Mouse (Mus musculus): ENCODE measurements around the gene Casc3.
A peak's percentile ranks its signal among the peaks of the same experiment; 100 is the strongest.
"Not testable (repeated sequence)": the region's sequence is repeated elsewhere in the genome, so short reads cannot be mapped to it uniquely, and the experiment has no call there.

Gene Casc3

DNA sequence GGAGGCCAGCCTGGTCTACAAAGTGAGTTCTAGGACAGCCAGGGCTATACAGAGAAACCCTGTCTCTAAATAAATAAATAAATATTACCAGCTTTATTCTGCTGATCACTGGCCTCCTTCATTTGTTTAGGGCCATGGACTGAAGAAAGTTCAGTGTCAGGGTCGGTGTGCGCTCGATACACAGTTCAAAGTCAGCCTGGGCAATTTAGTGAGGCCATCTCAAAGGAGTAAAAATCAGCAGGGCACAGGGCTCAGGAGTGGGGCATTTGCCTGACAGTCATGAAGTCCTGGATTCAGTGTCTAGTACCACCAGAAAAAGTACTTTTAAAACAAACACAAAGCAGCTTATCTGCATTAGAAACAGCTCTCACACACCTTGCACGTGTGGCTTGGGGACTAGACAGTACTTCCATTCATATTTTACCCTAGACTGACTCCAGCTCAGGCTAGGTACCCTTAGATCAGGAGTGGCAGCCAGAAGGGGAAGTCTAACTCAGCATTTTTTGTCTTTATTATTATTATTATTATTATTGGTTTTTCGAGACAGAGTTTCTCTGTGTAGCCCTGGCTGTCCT, 14.0 kb upstream of the Casc3 start:
- no peak for DNase-seq

GRCm38 (mm10) chr11:98791448-98791847, 13.3 kb upstream of the Casc3 start:
- DNase-seq = no peak

DNA sequence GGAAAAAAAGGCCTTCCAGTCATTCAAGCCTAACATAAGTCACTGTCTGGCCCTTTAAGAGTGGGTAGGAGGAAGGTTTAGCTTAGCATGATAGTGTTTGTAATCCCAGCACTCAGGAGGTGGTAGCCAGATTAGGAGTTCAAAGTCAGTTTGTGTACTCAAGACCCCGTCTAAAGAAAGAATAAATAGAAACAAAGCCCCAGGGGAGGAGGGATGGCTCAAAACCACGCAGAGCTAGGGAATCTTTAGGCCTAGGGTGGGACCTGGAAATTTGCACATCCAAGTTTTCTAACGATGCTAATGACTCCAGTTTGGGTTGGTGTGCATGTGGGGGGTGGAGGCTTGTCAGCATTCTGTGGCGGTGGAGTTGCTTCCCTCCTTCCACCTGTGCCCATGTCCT, 12.6 kb upstream of the Casc3 start:
- no peak for DNase-seq

- peak; percentile 87 for DNase-seq
Measured at GRCm38 (mm10) chr11:98794469-98795014, 10.2 kb upstream of the Casc3 start.

DNA sequence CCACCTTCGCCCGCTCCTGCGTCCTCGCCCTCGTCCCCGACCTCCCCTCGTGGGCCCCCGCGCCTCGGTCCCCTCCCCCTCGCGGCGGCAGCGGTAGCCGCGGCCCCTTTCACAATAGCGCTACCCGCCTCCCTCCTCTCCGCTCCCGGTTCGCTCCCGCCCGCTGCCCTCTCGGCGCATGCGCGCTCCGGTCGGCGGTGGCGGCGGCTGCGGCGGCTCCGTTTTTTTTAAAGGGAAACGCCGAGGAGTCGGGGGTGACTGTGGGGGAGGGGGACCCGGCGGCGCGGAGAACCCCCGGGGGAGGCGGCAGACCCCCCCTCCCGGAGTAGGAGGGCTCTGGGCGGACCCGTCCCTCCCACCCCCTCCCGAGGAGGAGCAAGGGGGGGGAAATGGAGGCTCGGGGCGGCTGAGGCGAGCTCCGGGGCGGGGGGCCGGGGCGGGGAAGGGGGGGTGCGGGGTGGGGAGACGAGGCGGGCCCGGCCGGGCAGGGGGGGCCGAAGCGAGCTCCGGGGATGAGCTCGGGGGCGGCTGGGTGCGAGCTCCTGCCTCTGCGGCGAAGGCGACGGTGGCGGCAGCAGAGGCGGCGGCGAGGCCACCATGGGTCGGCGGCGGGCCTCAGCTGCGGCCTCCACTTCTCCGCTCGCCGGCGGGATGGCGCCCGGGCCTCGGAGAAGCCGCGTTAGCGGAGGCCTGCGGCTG, 9.5 kb upstream of the Casc3 start, which contains the start of gene Msl1:
Msl1 (plus strand) TSS at position 502 of the 699 bp plus-strand sequence.
- peak; percentile 89 for DNase-seq

- DNase-seq = peak; percentile 76
Measured at GRCm38 (mm10) chr11:98795714-98796514, 8.8 kb upstream of the Casc3 start.

DNA sequence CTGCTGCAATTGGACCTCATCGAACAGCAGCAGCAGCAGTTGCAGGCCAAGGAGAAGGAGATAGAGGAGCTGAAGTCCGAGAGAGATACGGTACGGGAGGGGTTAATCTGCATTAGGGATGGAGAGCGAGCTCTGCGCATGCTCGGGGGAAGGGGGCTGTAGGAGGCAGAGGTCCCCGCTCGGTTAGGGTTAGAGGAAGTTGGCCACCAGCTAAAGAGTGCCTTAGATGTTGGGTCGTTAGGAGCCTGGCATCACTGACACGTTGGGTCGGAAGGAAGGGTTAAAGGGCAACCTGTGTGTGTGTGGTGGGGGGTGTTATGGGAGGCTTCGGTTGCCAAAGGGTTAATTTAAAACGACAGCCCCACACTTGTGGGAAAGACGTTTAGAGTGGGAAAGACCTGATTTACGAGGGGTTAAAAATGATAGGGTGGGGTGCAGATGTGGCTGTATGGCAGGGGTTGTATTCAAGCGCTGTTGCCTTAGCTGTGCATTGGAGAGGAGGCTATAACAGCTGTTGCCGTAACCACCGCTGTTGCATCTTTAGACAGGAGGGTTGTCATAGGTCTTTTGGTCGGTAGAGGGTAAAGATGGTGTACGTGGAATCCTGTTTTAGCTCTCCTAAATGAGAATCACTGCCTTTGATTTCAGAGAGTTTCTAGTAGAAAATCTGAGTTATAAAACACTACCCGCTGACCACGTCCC, 8.0 kb upstream of the Casc3 start:
- DNase-seq = peak; percentile 61

GRCm38 (mm10) chr11:98797306-98797705, 7.4 kb upstream of the Casc3 start:
- DNase-seq = no peak

DNA sequence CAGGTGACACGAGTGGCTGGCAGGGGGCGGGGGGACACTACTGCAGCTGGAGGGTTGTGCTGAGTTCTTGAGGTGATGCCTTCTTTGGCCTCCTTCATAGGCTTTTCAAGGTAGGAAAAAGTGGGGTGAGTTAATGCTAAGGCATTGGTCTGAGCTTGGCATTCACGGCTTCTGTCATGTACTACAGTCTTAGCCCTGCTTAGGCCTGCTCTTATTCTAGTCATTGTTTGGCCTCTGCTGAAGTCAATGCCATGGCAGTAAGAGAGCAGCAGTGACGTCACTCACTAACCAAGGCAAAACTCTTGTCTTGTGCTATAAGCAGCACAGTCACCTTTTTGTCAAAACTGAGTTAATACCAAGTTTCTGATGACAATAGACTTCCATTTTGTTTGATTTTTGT, 6.8 kb upstream of the Casc3 start:
- no peak for DNase-seq

- DNase-seq = no peak
Measured at GRCm38 (mm10) chr11:98808417-98808816, 3.7 kb downstream of the Casc3 start.

DNA sequence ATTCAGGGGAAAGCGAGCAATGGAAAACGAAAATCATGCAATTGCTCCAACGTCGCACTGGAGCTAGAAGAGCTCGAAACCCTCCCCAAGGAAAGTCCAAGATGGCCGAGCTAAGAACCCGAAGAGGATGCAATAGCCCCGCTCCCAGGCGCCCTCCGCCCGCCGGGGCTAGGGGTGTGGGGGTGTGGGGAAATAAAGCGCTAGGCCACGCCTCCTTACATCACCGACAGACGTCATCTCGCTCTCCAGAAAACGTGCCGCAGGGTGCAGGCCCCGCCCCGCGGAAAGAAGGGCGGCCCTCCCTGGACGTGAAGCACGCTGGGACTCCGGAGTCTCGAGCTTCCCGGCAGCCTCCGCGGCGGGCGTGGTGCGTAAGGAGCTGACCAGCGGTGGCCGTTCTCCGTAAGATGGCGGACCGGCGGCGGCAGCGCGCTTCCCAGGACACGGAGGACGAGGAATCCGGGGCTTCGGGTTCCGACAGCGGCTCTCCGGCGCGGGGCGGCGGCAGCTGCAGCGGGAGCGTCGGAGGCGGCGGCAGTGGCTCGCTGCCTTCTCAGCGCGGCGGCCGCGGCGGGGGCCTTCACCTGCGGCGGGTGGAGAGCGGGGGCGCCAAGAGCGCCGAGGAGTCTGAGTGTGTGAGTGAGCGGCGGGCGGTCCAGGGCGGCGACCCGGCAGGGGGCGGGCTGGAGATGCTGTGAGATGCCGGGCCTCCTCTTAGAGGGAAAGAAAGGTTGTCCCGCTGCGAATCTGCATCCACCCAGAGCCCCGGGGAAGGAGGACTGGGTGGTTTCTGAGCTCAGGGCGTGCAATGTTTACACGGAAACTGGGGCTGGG, 5.0 kb downstream of the Casc3 start:
- DNase-seq = peak; percentile 99

DNA sequence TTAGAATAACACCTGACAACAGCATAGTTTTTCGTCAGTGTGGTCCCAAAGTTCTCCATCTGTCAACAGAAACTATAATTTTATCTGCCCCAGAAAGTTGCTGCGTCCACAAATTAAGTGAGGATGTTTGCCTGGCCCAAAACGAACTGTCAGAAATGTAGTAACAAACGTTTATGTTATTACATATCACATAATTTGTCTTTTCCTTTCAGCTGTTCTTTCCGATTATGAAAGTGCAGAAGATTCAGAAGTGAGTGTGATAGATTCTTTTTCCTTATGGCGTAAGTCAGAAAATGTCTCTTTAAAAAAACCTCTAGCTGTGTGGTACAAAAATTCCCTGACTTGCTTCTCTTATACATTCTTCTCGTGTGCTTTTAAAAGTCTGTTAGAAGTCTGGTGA, 6.0 kb downstream of the Casc3 start:
- no peak for DNase-seq

DNA sequence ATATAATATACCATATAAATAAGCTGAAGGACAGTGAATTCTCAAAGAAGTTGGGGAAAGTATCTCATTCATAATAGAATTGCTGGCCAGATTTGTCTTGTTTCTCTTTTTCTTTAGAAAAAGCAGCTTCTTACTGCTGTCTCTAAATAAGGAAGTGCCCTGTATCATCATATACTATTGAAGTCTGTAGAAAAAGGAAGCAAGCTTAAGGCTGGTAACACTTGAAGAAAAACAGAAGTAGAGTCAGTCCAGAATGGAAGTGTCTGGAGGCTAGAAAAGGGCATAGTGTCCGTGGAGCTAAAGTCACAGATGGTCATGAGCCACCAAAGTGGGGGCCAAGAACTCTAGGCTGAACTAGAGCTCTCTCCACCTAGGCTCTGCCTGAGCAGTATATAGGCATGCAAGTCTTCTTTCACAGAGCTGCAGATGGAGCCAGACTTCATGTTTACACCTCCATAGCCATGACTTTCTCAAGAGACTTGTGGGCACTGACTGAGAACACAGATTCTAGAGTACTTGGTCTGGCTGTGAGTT, 12.1 kb downstream of the Casc3 start:
- DNase-seq = no peak

GRCm38 (mm10) chr11:98820968-98821367, 16.3 kb downstream of the Casc3 start:
- no peak for DNase-seq

GRCm38 (mm10) chr11:98826071-98826470, 21.4 kb downstream of the Casc3 start:
- not testable (repeated sequence) for DNase-seq

DNA sequence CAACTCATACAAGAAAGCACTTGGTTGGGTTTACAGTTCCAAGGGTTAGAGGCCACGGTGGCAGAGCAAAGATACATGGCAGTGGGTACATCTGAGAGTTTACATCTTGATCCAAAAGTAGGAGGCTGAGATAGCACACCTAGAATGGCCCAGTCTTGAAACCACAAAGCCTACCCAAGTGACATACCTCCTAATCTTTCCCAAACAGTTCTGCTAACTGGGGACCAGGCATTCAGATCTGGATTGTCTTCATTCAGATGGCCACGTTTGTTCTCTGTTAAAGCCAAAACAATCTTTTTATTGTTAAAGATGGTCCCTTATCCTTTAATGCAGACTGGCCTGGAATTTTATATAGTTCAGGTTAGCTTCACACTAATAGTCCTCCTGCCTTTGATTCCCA, 23.2 kb downstream of the Casc3 start:
- DNase-seq = no peak

GRCm38 (mm10) chr11:98829091-98829775, 24.5 kb downstream of the Casc3 start:
- DNase-seq = peak; percentile 31

DNA sequence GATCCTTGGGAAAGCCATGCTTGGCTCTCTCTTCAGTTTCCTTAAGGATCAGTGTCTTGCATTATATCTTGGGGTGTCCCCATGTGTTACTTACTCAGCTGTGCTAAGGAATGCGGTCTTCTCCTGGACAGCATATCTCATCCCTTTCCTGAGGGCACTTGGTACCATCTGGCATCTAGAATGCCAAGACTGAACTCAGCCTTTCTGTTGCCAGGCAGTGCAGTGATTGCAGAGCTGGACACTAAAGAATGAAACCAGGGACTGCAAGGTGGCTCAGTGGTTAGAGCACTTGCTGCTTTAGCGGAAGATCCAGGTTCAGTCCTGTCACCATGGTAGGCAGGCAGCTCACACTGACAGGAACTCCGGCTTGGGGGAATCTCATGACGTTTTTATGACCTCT, 25.2 kb downstream of the Casc3 start:
- DNase-seq = no peak

GRCm38 (mm10) chr11:98835296-98835695, 30.6 kb downstream of the Casc3 start:
- no peak for DNase-seq

DNA sequence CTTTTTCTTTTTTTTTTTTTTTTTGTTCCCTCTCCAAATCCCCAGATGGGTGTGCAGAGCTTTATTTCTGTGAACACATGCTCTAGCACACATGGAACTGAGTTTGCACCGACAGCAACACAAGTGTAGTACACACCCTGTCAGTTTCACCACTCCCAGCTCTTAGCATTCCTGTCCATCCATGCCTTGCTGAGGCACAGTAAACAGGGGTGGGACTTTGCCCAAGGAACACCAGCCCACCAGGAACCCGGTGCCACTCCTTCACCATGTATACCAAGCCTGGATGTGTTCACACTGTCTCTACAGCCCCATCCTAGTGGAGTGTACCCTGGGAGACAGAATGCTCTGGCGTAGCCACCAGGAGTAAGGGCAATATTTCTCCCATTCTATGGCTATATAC, 31.0 kb downstream of the Casc3 start:
- no peak for DNase-seq

DNA sequence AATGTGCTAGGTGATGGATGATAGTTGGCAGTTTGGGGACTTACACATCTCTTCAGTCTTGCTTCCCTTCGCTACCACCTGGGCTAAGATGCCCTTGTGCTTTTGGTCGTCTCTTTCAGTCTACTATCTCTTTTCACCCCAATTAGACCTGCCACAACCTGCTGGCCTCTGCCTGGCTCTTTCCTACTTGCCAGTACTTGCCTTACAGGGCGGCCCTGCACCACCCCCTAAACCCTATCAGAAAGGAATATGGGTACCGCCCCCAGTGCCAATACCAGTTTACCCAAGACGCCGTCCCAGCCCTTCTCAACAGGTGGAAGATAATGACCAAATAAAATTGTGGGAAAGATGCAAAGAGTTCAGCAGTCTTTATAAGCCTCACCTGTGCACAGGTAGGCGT, 31.4 kb downstream of the Casc3 start:
- DNase-seq = no peak
